Mouse (Mus musculus) lung, postnatal 0 days (tissue): Measurements from ENCODE around the gene Hccs.

Experiments used
- CTCF ChIP-seq: IDR thresholded peaks from 2 replicates; pipeline ENCODE4 v1.5.1; 2016; ENCODE audit warnings: antibody characterized with exemption, mild to moderate bottlenecking
- EP300 ChIP-seq: IDR thresholded peaks from 2 replicates; pipeline ENCODE4 v1.6.1; 2016; ENCODE audit warnings: antibody characterized with exemption, mild to moderate bottlenecking, control low read depth

GRCm38 (mm10) chrX:169302271-169303045 lies 17.7 kb downstream of the Hccs start:
- TF ChIP-seq EP300 (no peak), CTCF (no peak)
